Mouse (Mus musculus) MEL (cell line): Measurements from ENCODE around the gene Arhgap4. TPM values are rescaled to one million over a fixed set of nuclear protein-coding genes. Genes with fewer than 3 reads are reported as not detected.

Experiments
- DNase-seq: peaks from one replicate; pipeline ENCODE4 v3.0.0; 2011; ENCODE audit warnings: low read depth, low spot score
- H3K27ac ChIP-seq: 2 replicates; pipeline ENCODE4 v1.5.1; 2012; ENCODE audit warnings: low read depth, mild to moderate bottlenecking, control low read depth, low read length, moderate library complexity; ENCODE audit not compliant: control insufficient read depth
- H3K27me3 ChIP-seq, 2 experiments: fragments of 150-350 bp in 1 of 2; sonication (generic) in 1 of 2; 2 replicates each; pipeline ENCODE4 v1.6.1; 2012; ENCODE audit warnings: low read length in 2 of 2, mild to moderate bottlenecking in 2 of 2, improper control_type of control experiment in 1 of 2, moderate library complexity in 1 of 2; ENCODE audit not compliant: insufficient read depth in 2 of 2, control insufficient read depth in 1 of 2
- H3K36me3 ChIP-seq, 2 experiments: 2 replicates each; pipeline ENCODE4 v1.6.1; 2012 to 2014; ENCODE audit warnings: low read length in 2 of 2, improper control_type of control experiment in 1 of 2, inconsistent platforms in 1 of 2, mild to moderate bottlenecking in 1 of 2; ENCODE audit not compliant: insufficient read depth in 2 of 2, control insufficient read depth in 1 of 2
- H3K4me1 ChIP-seq, 2 experiments: fragments of 150-350 bp in 1 of 2; sonication (generic) in 1 of 2; 2 replicates each; pipeline ENCODE4 v1.6.1; 2012; ENCODE audit warnings: low read length in 2 of 2, improper control_type of control experiment in 1 of 2, mild to moderate bottlenecking in 1 of 2; ENCODE audit not compliant: insufficient read depth in 2 of 2, control insufficient read depth in 1 of 2
- H3K4me3 ChIP-seq, 2 experiments: fragments of 150-350 bp in 1 of 2; sonication (generic) in 1 of 2; 2 replicates each; pipeline ENCODE4 v1.5.1; 2012; ENCODE audit warnings: low read depth in 2 of 2, low read length in 2 of 2, mild to moderate bottlenecking in 2 of 2, moderate library complexity in 2 of 2, control low read depth in 1 of 2, improper control_type of control experiment in 1 of 2; ENCODE audit not compliant: control insufficient read depth in 1 of 2, insufficient read depth in 1 of 2
- H3K79me2 ChIP-seq: 2 replicates; pipeline ENCODE4 v1.6.1; 2012; ENCODE audit warnings: mild to moderate bottlenecking, low read length, moderate library complexity; ENCODE audit not compliant: control insufficient read depth, poor library complexity, insufficient read depth
- H3K9ac ChIP-seq: 2 replicates; pipeline ENCODE4 v1.6.1; 2012; ENCODE audit warnings: low read depth, mild to moderate bottlenecking, control low read depth, low read length, moderate library complexity; ENCODE audit not compliant: control insufficient read depth, poor library complexity, severe bottlenecking
- H3K9me3 ChIP-seq: fragments of 150-350 bp; sonication (generic); replicated peaks from 2 replicates; pipeline ENCODE4 v1.6.1; 2012; ENCODE audit warnings: mild to moderate bottlenecking, low read length, improper control_type of control experiment, moderate library complexity; ENCODE audit not compliant: insufficient read depth
- CHD1 ChIP-seq: IDR thresholded peaks from 2 replicates; pipeline ENCODE4 v1.6.1; 2012; ENCODE audit warnings: low read depth, mild to moderate bottlenecking, inconsistent platforms, low read length, improper control_type of control experiment
- ETS1 ChIP-seq: IDR thresholded peaks from 2 replicates; pipeline ENCODE4 v1.6.1; 2012; ENCODE audit warnings: low read depth, mild to moderate bottlenecking, inconsistent platforms, low read length, improper control_type of control experiment, moderate library complexity
- GABPA ChIP-seq: IDR thresholded peaks from 2 replicates; pipeline ENCODE4 v1.6.1; 2012; ENCODE audit warnings: low read depth, mild to moderate bottlenecking, inconsistent platforms, low read length, improper control_type of control experiment, moderate library complexity
- MAFK ChIP-seq: IDR thresholded peaks from 2 replicates; pipeline ENCODE4 v1.6.1; 2011; ENCODE audit warnings: low read depth, mild to moderate bottlenecking, low read length, improper control_type of control experiment, borderline replicate concordance
- MAX ChIP-seq: IDR thresholded peaks from 2 replicates; pipeline ENCODE4 v1.6.1; 2011; ENCODE audit warnings: low read length, improper control_type of control experiment
- POLR2AphosphoS5 ChIP-seq: IDR thresholded peaks from 2 replicates; pipeline ENCODE4 v1.6.1; 2012; ENCODE audit warnings: low read depth, borderline replicate concordance, mild to moderate bottlenecking, inconsistent platforms, low read length, moderate library complexity, mixed read lengths
- RCOR1 ChIP-seq: IDR thresholded peaks from 2 replicates; pipeline ENCODE4 v1.6.1; 2012; ENCODE audit warnings: low read depth, mild to moderate bottlenecking, inconsistent platforms, low read length, improper control_type of control experiment
- TAL1 ChIP-seq: IDR thresholded peaks from 2 replicates; pipeline ENCODE4 v1.6.1; 2012; ENCODE audit warnings: mild to moderate bottlenecking, inconsistent platforms, low read length, moderate library complexity, mixed read lengths
- TBP ChIP-seq: IDR thresholded peaks from 2 replicates; pipeline ENCODE4 v1.8.0; 2011; ENCODE audit warnings: low read depth, low read length, improper control_type of control experiment
- TCF12 ChIP-seq: IDR thresholded peaks from 2 replicates; pipeline ENCODE4 v1.6.1; 2014; ENCODE audit warnings: low read depth, mild to moderate bottlenecking, inconsistent platforms, low read length, improper control_type of control experiment, moderate library complexity
- USF2 ChIP-seq, 2 experiments: IDR thresholded peaks; 2 replicates each; pipeline ENCODE4 v1.6.1; 2011 to 2012; ENCODE audit warnings: improper control_type of control experiment in 2 of 2, low read length in 2 of 2, borderline replicate concordance in 1 of 2, inconsistent platforms in 1 of 2, low read depth in 1 of 2, mild to moderate bottlenecking in 1 of 2; ENCODE audit not compliant: insufficient read depth in 1 of 2
- ZNF384 ChIP-seq: IDR thresholded peaks from 2 replicates; pipeline ENCODE4 v1.6.1; 2012; ENCODE audit warnings: low read depth, mild to moderate bottlenecking, inconsistent platforms, low read length, improper control_type of control experiment
- polyA plus RNA-seq, 2 experiments: library from polyadenylated mRNA; stranded (reverse) in 1 of 2; unstranded in 1 of 2; fragments of >175 nt in 1 of 2; fragments of >200 nt in 1 of 2; gene quantifications; 2 replicates each; pipeline versions ENCODE4 v1.2.1 to v1.2.4; 2012; ENCODE audit warnings: low replicate concordance in 2 of 2, low read depth in 1 of 2; ENCODE audit not compliant: insufficient read length in 2 of 2, insufficient read depth in 1 of 2, missing spikeins in 1 of 2
- total RNA-seq: library from RNA; depleted of rRNA; stranded (reverse); fragments of 300-350 nt; gene quantifications from 2 replicates; pipeline ENCODE4 v1.2.3, GENCODE M21; 2012

The Arhgap4 gene
- total and polyA plus RNA-seq, 3 experiments = 10.3 to 24.5 TPM; not detected in 1

DNA sequence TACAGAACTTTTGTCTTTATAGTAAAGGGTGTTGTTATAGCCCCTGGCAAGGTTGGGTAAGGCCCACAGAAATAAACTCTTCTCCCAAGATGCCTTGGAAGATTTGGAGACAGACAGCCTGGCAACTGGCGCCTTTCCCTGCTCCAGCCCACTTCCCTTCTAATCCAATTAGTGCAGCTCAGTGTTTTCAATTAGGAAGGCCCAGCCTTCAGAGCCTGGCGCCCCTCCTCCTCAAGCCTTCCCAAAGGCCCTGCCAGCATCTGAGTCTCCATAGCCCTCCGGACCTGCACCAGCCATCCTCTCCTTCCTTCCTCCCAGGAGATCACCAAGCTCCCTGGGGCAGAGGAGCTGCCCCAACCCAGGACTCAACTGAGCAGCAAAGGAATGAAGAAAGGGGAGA, 54.4 kb downstream of the Arhgap4 start:
- Histone ChIP-seq H3K27me3 (no peaks in the 10 kb centered on the region), H3K4me1 (no peaks in the 10 kb centered on the region), H3K4me3 (no peak overlapping the region), H3K9me3 (no peaks in the 10 kb centered on the region), H3K27ac (no peak overlapping the region)
- TF ChIP-seq RCOR1 (no peak), ETS1 (no peak), USF2 (IDR thresholded peaks at IDR 0.05; ENCODE audit: borderline replicate concordance in 1 of 2, insufficient read depth in 1 of 2, low read depth in 1 of 2, low read length in 2 of 2) (no peak)
- TF ChIP-seq, all 39 proteins: peak for 0
- no peak for DNase-seq
- H3K79me2 ChIP-seq = no peaks in the 10 kb centered on the region
- no peaks in the 10 kb centered on the region for H3K36me3 ChIP-seq
- no peak overlapping the region for H3K9ac ChIP-seq

DNA sequence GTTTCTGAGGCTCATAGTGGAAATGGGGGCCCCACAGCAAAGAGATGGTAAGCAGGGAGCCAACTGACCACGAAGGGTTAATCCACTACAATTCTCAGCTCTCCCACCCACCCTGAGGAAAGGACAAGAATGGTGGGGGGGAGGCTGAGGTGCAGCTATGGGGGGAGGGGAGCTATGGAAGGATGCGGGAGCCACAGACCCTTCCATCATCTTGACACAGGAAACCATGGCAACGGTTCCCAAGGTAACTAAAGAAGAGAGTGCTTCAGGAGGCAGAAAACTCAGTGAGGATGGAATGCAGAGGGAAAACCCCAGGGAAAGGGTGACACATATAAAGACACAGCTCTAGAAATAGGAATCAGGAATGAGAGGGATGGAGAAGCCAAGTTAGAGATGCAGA, 57.0 kb downstream of the Arhgap4 start:
- no peaks in the 10 kb centered on the region for H3K27me3 ChIP-seq

DNA sequence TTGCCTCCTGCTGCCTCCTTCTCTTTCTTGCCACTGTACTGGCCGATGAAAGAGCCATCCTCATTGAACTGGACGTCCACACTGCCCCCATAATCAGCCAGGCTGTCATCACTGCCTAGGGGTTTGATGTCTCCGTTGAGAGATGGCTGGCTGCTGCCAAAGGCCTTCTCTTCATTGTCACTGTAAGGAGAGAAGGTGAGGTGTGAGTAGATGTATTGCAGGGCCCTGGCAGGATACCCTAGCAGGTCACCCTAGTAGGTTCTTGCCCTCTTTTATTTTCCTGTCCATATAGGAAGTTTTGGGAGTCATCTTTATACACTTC, 66.6 kb downstream of the Arhgap4 start:
- TF ChIP-seq CHD1 = no peak
- no peak for TF ChIP-seq MAFK
- TF ChIP-seq GABPA = no peak
- TF ChIP-seq POLR2AphosphoS5 = no peak
- TF ChIP-seq MAX = no peak
- TF ChIP-seq TAL1 = no peak
- TF ChIP-seq USF2 (IDR thresholded peaks at IDR 0.05; ENCODE audit: borderline replicate concordance in 1 of 2, insufficient read depth in 1 of 2, low read depth in 1 of 2, low read length in 2 of 2) = no peak
- TF ChIP-seq ZNF384 = no peak
- Histone ChIP-seq H3K4me3 (no peak overlapping the region), H3K79me2 (no peaks in the 10 kb centered on the region), H3K36me3 (no peaks in the 10 kb centered on the region), H3K4me1 (no peaks in the 10 kb centered on the region), H3K27ac (no peak overlapping the region), H3K9ac (no peak overlapping the region), H3K27me3 (no peaks in the 10 kb centered on the region), H3K9me3 (no peaks in the 10 kb centered on the region)
- DNase-seq = no peak

More for the DNA sequence above, 57.0 kb downstream of the Arhgap4 start:
- no peaks in the 10 kb centered on the region for H3K9me3 ChIP-seq
- H3K36me3 ChIP-seq = no peaks in the 10 kb centered on the region
- no peak overlapping the region for H3K27ac ChIP-seq
- TF ChIP-seq TBP (no peak), TCF12 (no peak)
- H3K79me2 ChIP-seq = no peaks in the 10 kb centered on the region
- H3K4me1 ChIP-seq = no peaks in the 10 kb centered on the region
- no peak overlapping the region for H3K9ac ChIP-seq
- DNase-seq = no peak
- no peak overlapping the region for H3K4me3 ChIP-seq
